Mouse (Mus musculus) liver, embryonic 16.5 days (tissue): Measurements from ENCODE around the gene Dpp8. TPM values are rescaled to one million over a fixed set of nuclear protein-coding genes. Genes with fewer than 3 reads are reported as not detected.

ENCODE experiments used
- ATAC-seq: fragments of 200-750 bp; cut with Nextera tagmentation; 2 replicates; pipeline ENCODE4 v1.8.0; 2017; ENCODE audit warnings: low read depth, mild to moderate bottlenecking, moderate number of reproducible peaks, moderate library complexity
- H3K27ac ChIP-seq: fragments of 300-500 bp; sonication (generic); 2 replicates; pipeline ENCODE4 v1.5.1; 2014; ENCODE audit warnings: mild to moderate bottlenecking, low read length
- H3K27me3 ChIP-seq: fragments of 300-500 bp; sonication (generic); 2 replicates; pipeline ENCODE4 v1.6.1; 2014; ENCODE audit warnings: low read depth, low read length, mixed read lengths; ENCODE audit not compliant: control insufficient read depth, insufficient read depth
- H3K36me3 ChIP-seq: fragments of 300-500 bp; sonication (generic); 2 replicates; pipeline ENCODE4 v1.6.1; 2014; ENCODE audit warnings: mild to moderate bottlenecking; ENCODE audit not compliant: control insufficient read depth, insufficient read depth
- H3K4me1 ChIP-seq: fragments of 300-500 bp; sonication (generic); 2 replicates; pipeline ENCODE4 v1.6.1; 2014; ENCODE audit warnings: low read depth, low read length, mixed read lengths; ENCODE audit not compliant: control insufficient read depth
- H3K4me2 ChIP-seq: fragments of 300-500 bp; sonication (generic); 2 replicates; pipeline ENCODE4 v1.6.1; 2014; ENCODE audit warnings: low read depth, low read length, mixed read lengths
- H3K4me3 ChIP-seq: fragments of 300-500 bp; sonication (generic); 2 replicates; pipeline ENCODE4 v1.5.1; 2014; ENCODE audit warnings: low read depth, mild to moderate bottlenecking, low read length
- H3K9ac ChIP-seq: fragments of 300-500 bp; sonication (generic); 2 replicates; pipeline ENCODE4 v1.6.1; 2014; ENCODE audit warnings: low read depth, low read length
- H3K9me3 ChIP-seq: fragments of 300-500 bp; sonication (generic); replicated peaks from 2 replicates; pipeline ENCODE4 v1.6.1; 2016; ENCODE audit warnings: low read length; ENCODE audit not compliant: control insufficient read depth
- WGBS: fragments of 180-500 bp; shearing (Covaris S2); extraction: QIAGEN DNeasy Blood & Tissue Kit; methylation state at CpG from one replicate; pipeline ENCODE4 v1.1.7; 2014; ENCODE audit not compliant: insufficient replicate concordance; 5-methylcytosine and 5-hydroxymethylcytosine counted together
- polyA plus RNA-seq: library from polyadenylated mRNA; unstranded; fragments of >200 nt; fragmentation: Nextera tagmentation; extraction: Ambion mirVana; gene quantifications from 2 replicates; pipeline ENCODE4 v1.2.1, GENCODE M21; 2015

Dpp8 gene
- polyA plus RNA-seq, 1 experiment from 2014 or later = 20.1 TPM

- no peak for ATAC-seq
- no peak overlapping the region for H3K9ac ChIP-seq
Measured at GRCm38 (mm10) chr9:65010632-65011031, 21.6 kb upstream of the Dpp8 start.

DNA sequence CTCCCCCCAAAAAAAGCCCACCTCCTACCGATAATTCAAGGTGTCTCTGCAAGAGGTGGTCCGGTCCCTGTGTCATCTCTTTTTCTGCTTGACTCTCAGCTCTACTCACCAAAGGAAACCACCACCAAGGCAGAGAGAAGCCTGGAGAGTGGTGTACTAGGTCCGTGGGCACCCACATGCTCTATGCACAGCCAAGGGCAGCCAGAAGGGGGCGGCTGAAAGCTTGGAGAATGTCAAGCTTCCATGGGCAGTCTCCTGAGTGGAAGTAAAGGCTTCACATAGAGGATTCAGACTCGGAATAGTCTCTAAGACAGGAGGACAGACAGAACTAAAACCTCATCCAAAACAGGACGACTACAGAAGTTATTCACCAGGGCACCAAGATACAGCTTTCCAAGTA, 20.9 kb upstream of the Dpp8 start:
- H3K9me3 ChIP-seq = no peaks in the 10 kb centered on the region
- no peak overlapping the region for H3K4me3 ChIP-seq
- H3K4me1 ChIP-seq = peaks cover 2% of the 10 kb centered on the region; the same call in 1 of the 2 replicates
- WGBS = 44% methylated on average over 6 of the region's 6 CpGs
- ATAC-seq = no peak
- H3K27ac ChIP-seq = no peak overlapping the region
- H3K36me3 ChIP-seq = 0 out of 2 replicates have a peak, but pooled peaks cover under 1% of the 10 kb centered on the region
- no peak overlapping the region for H3K4me2 ChIP-seq
- no peaks in the 10 kb centered on the region for H3K27me3 ChIP-seq
- no peak overlapping the region for H3K9ac ChIP-seq

More at GRCm38 (mm10) chr9:65010632-65011031, 21.6 kb upstream of the Dpp8 start:
- Histone ChIP-seq H3K9me3 (no peaks in the 10 kb centered on the region), H3K4me3 (no peak overlapping the region), H3K27me3 (no peaks in the 10 kb centered on the region), H3K27ac (no peak overlapping the region), H3K36me3 (peaks cover 7% of the 10 kb centered on the region; the same call in 1 of the 2 replicates), H3K4me1 (no peaks in the 10 kb centered on the region), H3K4me2 (no peak overlapping the region)
- WGBS = 68% methylated on average over 8 of the region's 8 CpGs

- no peak overlapping the region for H3K9ac ChIP-seq
- H3K9me3 ChIP-seq = no peaks in the 10 kb centered on the region
- H3K27me3 ChIP-seq = no peaks in the 10 kb centered on the region
- WGBS = 43% methylated on average over 7 of the region's 7 CpGs
- no peak overlapping the region for H3K27ac ChIP-seq
- H3K4me1 ChIP-seq = peaks cover 35% of the 10 kb centered on the region
- H3K4me3 ChIP-seq = no peak overlapping the region
- ATAC-seq = no peak
- H3K36me3 ChIP-seq = no peaks in the 10 kb centered on the region
- no peak overlapping the region for H3K4me2 ChIP-seq
Measured at GRCm38 (mm10) chr9:65015461-65016222, 16.6 kb upstream of the Dpp8 start.

DNA sequence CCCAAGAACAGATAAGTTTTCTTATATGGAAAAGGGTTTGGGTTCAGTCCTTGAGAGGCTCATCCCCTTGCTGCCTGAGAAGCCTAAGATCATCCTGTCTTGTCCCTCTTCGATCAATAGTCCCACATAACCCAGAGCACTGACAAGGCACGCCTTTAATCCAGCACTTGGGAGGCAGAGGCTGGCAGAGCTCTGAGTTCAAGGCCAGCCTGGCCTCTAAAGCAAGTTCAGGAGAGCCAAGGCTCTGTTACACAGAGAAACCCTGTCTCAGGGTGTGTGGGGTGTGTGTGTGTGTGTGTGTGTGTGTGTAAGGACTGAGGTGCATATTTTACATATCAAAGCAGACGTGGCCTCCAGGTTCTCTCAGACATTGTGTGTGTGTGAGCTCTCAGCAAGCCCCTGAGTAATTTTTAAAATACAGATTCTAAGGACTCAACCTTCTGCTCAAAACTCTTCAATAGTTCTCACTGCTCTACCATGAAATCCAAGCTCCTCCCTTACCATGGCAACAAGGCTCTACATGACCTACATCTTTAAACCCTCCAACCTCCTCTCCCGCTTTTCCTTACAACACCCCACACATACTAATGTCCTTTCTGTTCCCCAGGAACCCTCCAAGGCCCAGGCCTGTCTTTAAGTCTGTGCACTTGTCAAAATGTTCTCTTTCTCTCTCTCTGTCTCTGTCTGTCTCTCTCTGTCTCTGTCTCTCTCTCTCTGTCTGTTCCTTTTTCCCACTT, 15.8 kb upstream of the Dpp8 start:
- WGBS = 69% methylated on average over 4 of the region's 4 CpGs
- no peaks in the 10 kb centered on the region for H3K9me3 ChIP-seq
- H3K4me2 ChIP-seq = no peak overlapping the region
- H3K27me3 ChIP-seq = no peaks in the 10 kb centered on the region
- no peaks in the 10 kb centered on the region for H3K36me3 ChIP-seq
- no peak for ATAC-seq
- no peak overlapping the region for H3K27ac ChIP-seq
- no peak overlapping the region for H3K4me3 ChIP-seq
- peaks cover 36% of the 10 kb centered on the region for H3K4me1 ChIP-seq
- no peak overlapping the region for H3K9ac ChIP-seq

- Histone ChIP-seq H3K4me1 (peaks cover 41% of the 10 kb centered on the region), H3K4me2 (0 out of 2 replicates have a peak overlapping the region, but pooled peaks have one; percentile 10), H3K36me3 (no peaks in the 10 kb centered on the region), H3K27me3 (no peaks in the 10 kb centered on the region), H3K9me3 (no peaks in the 10 kb centered on the region), H3K4me3 (no peak overlapping the region), H3K27ac (peak overlapping the region; percentile 60), H3K9ac (no peak overlapping the region)
- 69% methylated on average over 16 of the region's 16 CpGs for WGBS
- ATAC-seq = no peak
Measured at GRCm38 (mm10) chr9:65016978-65017827, 15.0 kb upstream of the Dpp8 start.

GRCm38 (mm10) chr9:65017896-65018295, 14.3 kb upstream of the Dpp8 start:
- ATAC-seq = no peak
- whole genome bisulfite sequencing = 71% methylated on average over 4 of the region's 4 CpGs

GRCm38 (mm10) chr9:65018588-65019121, 13.6 kb upstream of the Dpp8 start:
- H3K27ac ChIP-seq = peak overlapping the region; percentile 73
- no peak for ATAC-seq
- no peaks in the 10 kb centered on the region for H3K27me3 ChIP-seq
- H3K4me2 ChIP-seq = peak overlapping the region; percentile 82
- H3K4me1 ChIP-seq = peaks cover 49% of the 10 kb centered on the region
- peak overlapping the region; percentile 25; the same call in 1 of the 2 replicates for H3K9ac ChIP-seq
- no peaks in the 10 kb centered on the region for H3K9me3 ChIP-seq
- WGBS = 35% methylated on average over 3 of the region's 3 CpGs
- H3K4me3 ChIP-seq = peak overlapping the region; percentile 89
- H3K36me3 ChIP-seq = no peaks in the 10 kb centered on the region

More at GRCm38 (mm10) chr9:65017896-65018295, 14.3 kb upstream of the Dpp8 start:
- H3K36me3 ChIP-seq = no peaks in the 10 kb centered on the region
- H3K27me3 ChIP-seq = no peaks in the 10 kb centered on the region
- no peak overlapping the region for H3K4me3 ChIP-seq
- H3K27ac ChIP-seq = peak overlapping the region; percentile 60
- H3K4me2 ChIP-seq = peak overlapping the region; percentile 82; the same call in 1 of the 2 replicates
- peaks cover 48% of the 10 kb centered on the region for H3K4me1 ChIP-seq
- H3K9ac ChIP-seq = no peak overlapping the region
- H3K9me3 ChIP-seq = no peaks in the 10 kb centered on the region

DNA sequence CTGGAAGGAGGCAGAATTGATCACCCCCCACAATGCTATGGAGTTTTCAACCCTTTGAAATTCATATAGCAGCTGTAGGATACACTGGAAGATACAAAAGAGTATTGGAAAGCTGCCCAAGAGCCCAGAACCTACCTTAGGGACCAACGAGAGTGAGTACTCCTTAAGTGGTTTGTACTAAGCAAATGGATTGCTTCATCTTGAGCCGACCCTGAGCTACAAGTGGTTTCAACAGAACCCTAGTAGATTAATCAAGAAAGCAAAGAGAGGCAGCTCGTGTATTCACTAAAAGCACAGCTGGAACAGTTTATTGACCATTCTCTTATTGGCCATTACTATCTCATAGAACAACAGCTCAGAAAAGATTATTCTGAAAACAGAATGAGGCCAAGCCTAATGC, 13.1 kb upstream of the Dpp8 start:
- H3K4me3 ChIP-seq = peak overlapping the region; percentile 89
- H3K9me3 ChIP-seq = no peaks in the 10 kb centered on the region
- ATAC-seq = no peak
- peak overlapping the region; percentile 82 for H3K4me2 ChIP-seq
- H3K36me3 ChIP-seq = no peaks in the 10 kb centered on the region
- H3K27me3 ChIP-seq = no peaks in the 10 kb centered on the region
- peak overlapping the region; percentile 25; the same call in 1 of the 2 replicates for H3K9ac ChIP-seq
- peak overlapping the region; percentile 73 for H3K27ac ChIP-seq
- WGBS = 33% methylated on average over 3 of the region's 3 CpGs
- H3K4me1 ChIP-seq = peaks cover 49% of the 10 kb centered on the region
